Mouse (Mus musculus): ENCODE results near the gene Myo1f.

DNA sequence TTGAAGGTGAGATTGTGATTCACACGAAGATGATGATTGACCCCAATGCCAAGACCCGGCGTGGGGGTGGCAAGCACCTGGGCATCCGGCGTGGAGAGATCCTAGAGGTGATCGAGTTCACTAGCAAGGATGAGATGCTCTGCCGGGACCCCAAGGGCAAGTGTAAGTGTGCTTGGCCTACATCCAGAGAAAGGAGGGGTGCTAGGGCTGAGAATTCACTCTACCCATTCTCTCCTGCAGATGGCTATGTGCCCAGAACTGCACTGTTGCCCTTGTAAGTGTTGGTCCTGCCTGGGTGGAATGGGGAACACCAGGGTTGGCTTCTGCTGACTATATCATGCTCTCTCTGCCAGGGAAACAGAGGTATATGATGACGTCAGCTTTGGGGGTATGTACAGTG, 89.6 kb downstream of the Myo1f start:
- TF ChIP-seq TAL1 (IDR thresholded peaks at IDR 0.05; ENCODE audit: low read length) (no peak), GATA1 (IDR thresholded peaks at IDR 0.05; ENCODE audit: low read length) (no peak)

Data from erythroblast, embryonic 14.5 days (primary cell).